Mouse (Mus musculus): ENCODE data around the gene Gm17660. TPM values are rescaled to one million over a fixed set of nuclear protein-coding genes. Genes with fewer than 3 reads are reported as not detected.

Gm17660 gene
- total RNA-seq (2021) = not detected
- long read RNA-seq, experiment 1 = 0 reads
- long read RNA-seq, experiment 2 = 0 reads

DNA sequence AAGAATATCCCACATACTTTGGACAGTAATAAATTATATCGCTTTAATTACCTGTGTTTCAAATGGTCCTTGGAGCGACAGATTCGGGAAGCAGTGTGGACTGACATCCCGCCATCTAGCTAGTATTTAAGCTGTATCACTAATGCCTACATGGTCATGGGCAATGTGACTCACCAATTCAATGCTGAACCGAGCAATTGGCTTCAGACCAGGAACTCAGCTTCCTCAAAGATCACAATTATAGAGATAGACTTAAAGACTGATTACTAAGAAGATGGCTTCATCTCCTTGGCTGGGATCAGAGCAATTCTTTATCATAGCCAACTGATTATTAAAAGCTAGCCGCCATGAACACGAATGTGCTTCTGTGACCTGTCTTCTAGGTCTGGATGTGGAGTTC is at the start of gene Gm17660:
Gm17660 (minus strand) TSS at position 101 of the 400 bp plus-strand sequence.
- TF ChIP-seq CTCF (conservative IDR thresholded peaks at IDR 0.05) = no peak
- Histone ChIP-seq H3K4me3 (no peak within 1 kb of the TSS), H3K27ac (peak within 1 kb of the TSS; percentile 37; the same call in 1 of the 2 replicates)
- DNase-seq (ENCODE audit: low spot score in 2 of 2) = peak in 1 of 2 experiments; percentile 8

DNA sequence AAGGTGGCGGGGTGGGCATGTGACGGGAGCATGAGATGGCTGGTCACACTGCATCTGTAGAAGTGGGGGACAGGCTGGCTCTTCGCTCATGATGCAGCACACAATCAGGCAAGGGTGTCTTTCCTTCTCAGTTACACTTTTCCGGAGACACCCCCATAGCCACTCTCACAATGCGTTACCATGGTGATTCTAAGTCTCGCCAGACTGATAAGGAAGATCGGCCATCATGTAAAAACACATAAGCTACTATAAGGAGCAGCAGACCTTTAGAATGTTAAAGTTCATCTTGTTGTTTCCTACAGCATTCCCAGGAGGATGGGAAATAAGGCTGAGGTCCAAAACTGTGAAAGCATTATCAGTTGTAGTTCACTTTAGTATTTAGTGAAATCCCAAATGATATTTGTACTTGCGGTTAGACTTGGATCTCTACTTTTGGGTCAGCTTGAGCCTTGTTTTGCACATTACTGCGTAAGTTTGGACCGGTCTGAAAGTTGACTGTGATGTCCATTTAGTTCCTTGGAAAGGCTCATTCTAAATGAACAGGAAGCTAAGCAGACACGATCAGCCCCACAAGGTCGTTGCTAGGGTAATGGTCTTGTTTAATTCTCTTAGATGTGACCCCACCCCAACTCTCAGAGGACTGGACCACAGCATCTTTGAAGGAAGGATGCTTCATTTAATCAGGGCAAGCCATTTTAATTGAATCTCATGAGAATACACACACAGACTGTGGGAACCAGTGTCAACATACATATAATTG is 49.3 kb upstream of the Gm17660 start:
- no peak for DNase-seq (ENCODE audit: low spot score in 2 of 2)
- TF ChIP-seq CTCF (conservative IDR thresholded peaks at IDR 0.05) = no peak

DNA sequence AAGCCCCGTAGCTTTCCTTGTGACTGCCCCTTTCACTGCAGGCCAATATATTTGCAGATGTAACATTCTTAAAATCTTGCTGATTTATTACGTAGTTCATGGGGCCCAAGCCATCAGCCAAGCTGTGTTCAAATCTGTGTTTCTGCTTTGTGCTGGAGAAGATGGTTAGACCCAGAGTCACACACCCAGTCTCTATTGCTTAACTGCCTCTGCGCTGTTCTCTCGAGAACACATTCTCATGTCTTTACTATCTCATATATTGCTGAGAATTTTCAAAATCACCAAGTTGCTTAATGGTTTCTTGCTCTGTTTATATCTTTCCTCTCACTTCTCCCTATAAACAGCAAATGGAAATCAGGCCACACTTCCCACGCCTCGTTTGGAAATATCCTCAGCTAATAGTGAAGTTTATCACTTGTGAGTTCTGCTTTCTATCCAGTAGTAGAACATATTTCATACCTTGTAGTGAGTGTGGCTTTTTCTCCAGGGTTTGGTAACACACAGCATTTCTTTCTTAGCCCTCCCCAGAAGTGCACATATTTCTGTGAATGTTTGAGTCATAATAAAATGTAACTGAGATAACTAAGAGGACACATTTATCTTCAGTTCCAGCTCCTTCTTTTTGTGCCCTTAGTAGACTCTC is 46.7 kb upstream of the Gm17660 start:
- TF ChIP-seq CTCF (conservative IDR thresholded peaks at IDR 0.05) = no peak
- Histone ChIP-seq H3K27ac (no peak overlapping the region), H3K4me3 (no peak overlapping the region)
- DNase-seq (ENCODE audit: low spot score in 2 of 2) = no peak

More for the DNA sequence above, 49.3 kb upstream of the Gm17660 start:
- Histone ChIP-seq H3K27ac (no peak overlapping the region), H3K4me3 (no peak overlapping the region)

DNA sequence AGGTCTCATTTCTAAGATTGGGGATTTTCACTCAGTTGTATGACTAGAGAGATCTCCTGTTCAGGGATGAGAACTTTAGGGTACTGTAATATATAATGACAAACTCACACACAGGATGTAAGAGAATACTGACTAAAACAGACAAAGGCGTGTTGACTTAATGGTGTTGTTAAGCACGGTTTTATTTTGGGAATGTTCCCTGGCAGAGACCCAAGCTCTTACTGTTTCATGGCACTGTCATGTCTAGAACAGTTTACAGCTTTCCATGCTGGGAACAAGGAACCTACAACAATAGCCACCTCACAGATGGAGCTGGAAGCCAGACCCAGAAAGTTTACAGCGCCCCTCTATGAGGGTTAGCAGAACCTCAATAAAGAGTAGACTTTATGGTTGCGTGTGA is 38.5 kb upstream of the Gm17660 start:
- peak overlapping the region; percentile 97 for H3K27ac ChIP-seq
- no peak for TF ChIP-seq CTCF (conservative IDR thresholded peaks at IDR 0.05)
- DNase-seq (ENCODE audit: low spot score in 2 of 2) = peak; percentile 57 to 66
- H3K4me3 ChIP-seq = no peak overlapping the region

DNA sequence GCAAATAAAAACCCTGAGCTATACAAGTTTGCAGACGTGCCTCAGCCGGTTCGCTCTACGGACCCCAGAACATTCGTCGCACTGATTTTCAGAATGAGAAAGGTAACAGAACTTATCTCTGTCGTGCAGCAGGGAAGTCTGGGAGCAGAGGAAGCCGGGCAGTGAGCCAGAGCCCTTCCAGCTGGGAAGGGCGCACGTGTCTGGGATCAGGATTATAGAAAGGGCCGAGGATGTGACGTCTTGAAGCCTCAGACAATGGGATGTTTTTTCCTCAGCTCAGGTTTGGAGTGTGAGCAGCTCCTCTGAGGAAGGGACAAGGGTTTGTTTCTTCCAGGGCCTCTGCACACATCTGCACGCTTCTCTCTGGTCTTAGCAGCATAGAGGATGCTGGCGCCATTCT is 37.7 kb upstream of the Gm17660 start:
- no peak for TF ChIP-seq CTCF (conservative IDR thresholded peaks at IDR 0.05)
- DNase-seq (ENCODE audit: low spot score in 2 of 2) = no peak
- peak overlapping the region; percentile 77; the same call in 1 of the 2 replicates for H3K4me3 ChIP-seq
- peak overlapping the region; percentile 97 for H3K27ac ChIP-seq

DNA sequence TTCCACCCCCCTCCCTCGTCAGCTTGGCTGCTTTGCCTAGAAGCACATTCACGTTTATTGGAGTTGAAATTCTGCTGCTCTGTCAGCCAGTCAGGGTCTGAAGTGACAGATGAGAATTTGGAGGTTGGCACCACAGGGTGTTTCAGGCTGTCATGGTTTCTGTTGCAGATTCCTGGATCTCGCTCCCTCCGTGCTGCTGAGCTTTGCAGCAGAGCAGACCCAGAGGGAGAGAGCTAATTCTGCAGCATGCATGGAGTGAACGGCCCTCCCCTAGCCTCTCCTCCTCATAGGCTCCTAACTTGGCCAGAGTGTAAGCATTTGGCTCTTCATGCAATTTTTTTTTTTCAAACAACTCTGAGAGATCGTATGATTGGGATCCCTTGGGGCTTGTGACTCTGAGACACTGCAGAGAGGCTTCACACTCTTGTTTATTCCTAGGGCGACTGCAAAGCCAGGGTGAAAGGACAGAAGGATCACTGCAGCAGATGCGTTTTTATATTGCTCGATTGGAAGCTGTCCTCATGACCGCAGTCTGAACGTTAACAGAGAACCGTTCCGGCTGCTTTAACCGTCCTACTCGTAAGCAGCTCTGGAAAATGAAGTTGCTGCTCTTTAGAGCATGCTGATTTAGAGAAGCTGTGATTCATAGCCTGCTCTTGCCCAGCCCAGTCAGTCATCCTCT is 36.2 kb upstream of the Gm17660 start, which contains the start of gene Sparcl1:
Sparcl1 (minus strand) TSS at position 243 of the 682 bp plus-strand sequence.
- H3K4me3 ChIP-seq = peak within 1 kb of the TSS; percentile 77
- no peak for TF ChIP-seq CTCF (conservative IDR thresholded peaks at IDR 0.05)
- DNase-seq (ENCODE audit: low spot score in 2 of 2) = peak; percentile 71 to 80

DNA sequence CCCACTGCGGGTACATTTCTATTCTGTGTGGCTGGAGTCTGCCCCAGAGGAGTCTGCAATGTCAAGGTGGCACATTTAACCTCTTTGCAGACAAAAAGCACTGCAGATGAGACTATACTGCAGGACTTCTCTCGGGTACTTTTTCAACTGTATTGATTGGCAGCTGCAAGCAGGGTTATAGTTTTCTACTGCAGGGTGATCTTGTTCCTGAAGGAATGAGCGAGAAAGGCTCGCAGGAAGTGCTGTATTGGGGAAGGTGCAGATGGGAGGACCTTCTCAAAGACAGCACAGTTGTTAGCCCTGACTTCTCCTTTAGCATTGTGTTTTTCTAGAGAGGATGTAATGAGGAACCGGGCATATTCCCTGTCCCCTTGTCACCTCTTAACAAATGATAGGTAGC is 35.1 kb upstream of the Gm17660 start:
- peak overlapping the region; percentile 77 for H3K4me3 ChIP-seq
- TF ChIP-seq CTCF (conservative IDR thresholded peaks at IDR 0.05) = no peak
- DNase-seq (ENCODE audit: low spot score in 2 of 2) = no peak
- H3K27ac ChIP-seq = peak overlapping the region; percentile 97

More for the DNA sequence above, 36.2 kb upstream of the Gm17660 start, which contains the start of gene Sparcl1:
- H3K27ac ChIP-seq = peak within 1 kb of the TSS; percentile 97

DNA sequence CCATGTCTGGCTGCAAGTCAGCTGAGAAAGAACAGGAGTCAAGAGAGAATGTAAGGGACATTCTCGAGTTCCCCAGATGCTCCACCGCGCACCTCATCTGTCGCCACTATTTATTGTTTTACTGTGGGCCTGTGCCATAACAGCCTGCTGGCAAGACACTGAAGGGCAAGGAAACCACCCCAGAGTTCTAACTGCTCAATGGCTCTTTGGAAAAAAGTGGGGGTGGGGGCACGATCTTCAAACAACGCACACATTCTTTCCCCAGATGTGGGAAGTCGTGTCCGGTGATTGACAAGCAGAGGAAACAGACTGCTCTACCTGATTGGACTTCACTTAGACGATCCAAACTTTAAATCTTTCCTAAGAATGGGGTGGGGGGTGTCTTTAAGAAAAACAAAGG is 34.6 kb upstream of the Gm17660 start:
- no peak for DNase-seq (ENCODE audit: low spot score in 2 of 2)
- Histone ChIP-seq H3K27ac (peak overlapping the region; percentile 97), H3K4me3 (peak overlapping the region; percentile 77)
- TF ChIP-seq CTCF (conservative IDR thresholded peaks at IDR 0.05) = peak; percentile 47

DNA sequence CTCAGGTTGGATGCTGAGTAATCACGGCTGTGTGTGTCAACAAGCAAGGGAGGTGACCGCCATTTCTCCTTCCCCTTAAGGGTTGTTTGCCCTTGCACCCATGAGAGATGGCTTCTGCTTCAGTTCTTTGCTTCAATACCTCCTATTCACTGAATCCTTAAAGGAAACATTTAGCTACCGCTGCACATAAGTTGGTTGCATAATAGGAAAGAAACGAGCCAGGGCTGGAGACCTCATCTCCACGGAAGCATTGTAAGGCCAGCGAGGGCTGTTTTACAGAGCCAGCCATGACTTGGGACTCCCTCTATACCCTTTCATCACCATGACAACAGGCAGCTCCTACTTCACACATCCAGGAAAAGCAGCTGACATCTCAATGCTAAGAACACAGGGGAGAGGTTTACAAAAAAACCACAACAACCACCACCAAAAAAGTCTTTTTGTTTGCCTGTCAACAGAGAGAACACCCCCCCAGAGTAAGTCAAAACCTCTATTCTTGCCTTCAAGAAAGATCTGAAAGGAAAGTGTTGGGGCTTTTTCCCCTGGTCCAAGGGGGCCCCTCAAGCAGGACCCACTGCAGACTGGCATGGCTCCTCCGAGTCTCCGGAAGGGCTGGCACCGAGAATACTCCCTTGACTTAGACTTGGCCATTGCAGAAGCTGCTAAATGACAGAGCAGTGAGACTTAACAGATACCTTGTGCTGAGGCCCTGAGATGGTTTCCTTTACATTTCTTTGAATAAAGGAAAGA is 32.9 kb upstream of the Gm17660 start:
- no peak for TF ChIP-seq CTCF (conservative IDR thresholded peaks at IDR 0.05)
- DNase-seq (ENCODE audit: low spot score in 2 of 2) = peak in 1 of 2 experiments; percentile 81
- peak overlapping the region; percentile 77 for H3K4me3 ChIP-seq
- H3K27ac ChIP-seq = peak overlapping the region; percentile 97

DNA sequence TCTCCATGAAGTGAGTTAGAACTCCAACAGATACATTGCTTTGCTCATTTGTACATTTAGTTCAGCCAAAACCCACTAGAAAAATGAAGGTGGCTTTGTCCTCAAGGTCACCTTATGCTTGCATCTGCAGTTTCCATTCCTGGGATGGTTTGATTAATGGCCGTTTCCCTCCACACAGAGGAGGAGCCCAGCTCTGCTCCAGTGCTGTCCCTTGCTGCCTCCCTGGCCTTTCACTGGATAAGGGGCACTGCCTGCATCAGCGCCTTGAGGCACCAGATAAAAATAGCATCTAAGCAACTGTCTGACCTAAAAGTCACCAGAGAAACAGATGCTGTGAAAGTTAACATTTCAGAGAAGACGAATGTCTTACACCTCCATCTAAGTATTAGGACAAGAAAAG is 32.1 kb upstream of the Gm17660 start:
- no peak for DNase-seq (ENCODE audit: low spot score in 2 of 2)
- no peak for TF ChIP-seq CTCF (conservative IDR thresholded peaks at IDR 0.05)
- Histone ChIP-seq H3K4me3 (peak overlapping the region; percentile 77), H3K27ac (peak overlapping the region; percentile 97)

DNA sequence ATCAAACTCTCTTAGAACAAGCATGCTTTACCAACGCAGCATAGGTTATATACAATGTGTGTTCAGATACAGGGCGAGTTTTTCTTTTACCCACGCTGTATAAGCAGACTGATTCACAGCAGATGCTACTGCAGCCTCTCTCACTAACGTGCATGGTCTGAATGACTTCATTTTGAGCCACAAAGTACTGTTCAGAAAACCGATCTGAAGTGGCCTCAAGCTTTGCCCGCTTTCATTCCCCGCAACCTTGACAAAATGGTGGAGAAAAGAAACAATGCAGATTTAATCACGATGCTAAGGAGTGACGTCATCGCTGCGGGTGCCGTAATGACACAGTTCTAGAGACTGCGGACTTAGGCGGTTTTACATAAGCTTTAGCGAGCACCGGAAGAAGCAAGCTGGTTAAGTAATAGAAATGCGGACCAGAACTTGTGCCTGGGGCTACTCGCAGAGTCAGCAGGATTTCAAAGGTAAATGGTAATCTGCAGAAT is 31.5 kb upstream of the Gm17660 start:
- peak; percentile 53 to 63 for DNase-seq (ENCODE audit: low spot score in 2 of 2)
- no peak for TF ChIP-seq CTCF (conservative IDR thresholded peaks at IDR 0.05)
- peak overlapping the region; percentile 77 for H3K4me3 ChIP-seq

More for the DNA sequence above, 31.5 kb upstream of the Gm17660 start:
- H3K27ac ChIP-seq = peak overlapping the region; percentile 97
